Mouse (Mus musculus) heart, postnatal 36 days (tissue): ENCODE results near the gene Tmeff2. TPM values are rescaled to one million over a fixed set of nuclear protein-coding genes. Genes with fewer than 3 reads are reported as not detected.
A peak's percentile ranks its signal among the peaks of the same experiment; 100 is the strongest.
"Not testable (repeated sequence)": the region's sequence is repeated elsewhere in the genome, so short reads cannot be mapped to it uniquely, and the experiment has no call there.

Experiments used
- DNase-seq, 2 experiments: peaks; one replicate each; pipeline ENCODE4 v3.0.0; 2021 to 2022
- intact Hi-C: fragments of 180-260 bp; cut with DNase I; formaldehyde crosslinking; loops from one replicate; pipeline ENCODE4 v1.15.1; 2025
- total RNA-seq, 2 experiments: library from RNA; stranded (reverse); gene quantifications; 2 replicates each; pipeline ENCODE4 v1.2.3; 2021

The Tmeff2 gene
- under 1 TPM; 0.27 to 0.36 TPM for total RNA-seq

DNA sequence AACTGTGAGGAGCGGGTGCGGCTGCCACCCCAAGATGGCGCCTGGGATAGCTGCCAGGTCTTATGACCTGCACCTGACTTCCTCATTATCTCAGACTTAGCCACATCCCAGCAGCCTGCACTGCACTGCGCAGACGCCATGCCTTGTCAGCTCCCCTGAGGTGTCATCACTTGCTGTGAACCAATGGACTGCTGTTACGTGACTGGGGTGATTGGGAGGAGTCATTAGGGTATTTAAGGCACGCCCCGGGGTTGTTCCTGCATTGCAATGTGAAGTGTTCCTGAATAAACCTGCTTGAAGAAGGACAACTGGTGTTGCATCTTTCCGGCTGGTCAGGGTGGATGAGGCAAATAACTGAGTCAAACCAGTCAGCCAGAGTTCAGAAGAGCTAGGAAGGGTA is at the start of gene Tmeff2:
TSS of gene Tmeff2 (plus strand) at position 262 of the 400 bp plus-strand sequence.
- intact Hi-C loops = not testable (repeated sequence)

DNA sequence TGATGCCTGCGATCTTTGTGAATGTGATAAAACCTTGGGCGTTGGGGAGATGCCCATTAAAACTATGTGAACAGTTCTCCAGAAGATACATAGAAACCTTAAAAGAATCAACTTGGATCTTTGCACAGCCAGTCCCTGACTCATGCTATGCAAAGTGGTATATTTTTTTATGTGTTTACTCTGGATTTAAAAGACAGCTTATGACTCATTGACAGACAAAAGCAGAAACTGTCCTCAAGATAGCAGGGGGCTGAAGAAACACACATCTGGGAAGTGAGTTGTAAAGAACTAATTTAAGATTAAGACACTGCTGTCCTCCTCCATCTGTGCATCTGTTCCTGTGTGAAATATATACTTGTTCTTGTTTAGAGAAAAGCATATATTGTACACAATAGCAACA is 38.9 kb upstream of the Tmeff2 start:
- no peak for DNase-seq
- intact Hi-C loops = no loop called here

More for the DNA sequence above, at the start of gene Tmeff2:
- DNase-seq = not testable (repeated sequence)

DNA sequence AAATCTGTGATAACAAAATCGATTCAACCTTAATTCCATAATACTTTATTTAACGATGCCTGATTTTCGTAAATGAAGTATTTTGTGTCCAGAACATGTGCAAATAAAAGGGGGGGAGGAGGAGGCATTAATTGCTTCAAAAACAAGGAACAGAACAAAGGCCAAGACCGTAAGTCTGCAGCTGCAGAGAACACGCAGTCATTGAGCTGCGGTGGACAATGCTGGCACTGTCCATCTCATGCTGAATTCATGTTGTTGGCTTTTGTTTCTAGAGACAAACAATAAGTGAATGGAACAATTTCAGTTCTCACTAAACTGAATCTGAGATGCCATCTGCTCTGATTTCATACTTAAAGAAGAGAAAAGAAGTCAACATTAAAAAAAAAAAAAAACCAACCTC is 2.8 kb upstream of the Tmeff2 start:
- intact Hi-C loops = no loop called here
- no peak for DNase-seq

DNA sequence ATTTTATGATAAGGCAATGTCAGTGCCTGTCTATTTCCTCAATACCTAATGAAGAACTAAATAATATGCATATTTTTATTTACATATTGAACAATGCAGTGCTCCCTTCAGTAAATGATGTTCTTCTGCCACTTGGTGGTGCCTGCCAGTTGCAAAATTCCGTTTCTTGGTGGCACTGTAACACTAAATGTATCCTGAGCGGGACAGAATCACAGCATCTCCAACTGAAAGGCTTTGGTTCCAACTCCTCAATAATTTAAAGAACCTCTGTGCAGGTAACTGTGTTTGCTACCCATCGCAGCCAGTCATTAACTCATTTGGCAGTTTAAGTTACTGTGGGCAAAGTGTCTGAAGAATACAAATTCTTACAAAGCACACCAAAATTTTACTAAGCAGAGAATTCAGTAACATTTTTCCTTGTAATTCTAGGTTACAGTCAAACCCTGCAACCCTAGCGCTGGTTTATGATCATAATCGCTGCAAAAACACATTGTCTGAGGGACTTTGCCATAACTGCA is 24.4 kb downstream of the Tmeff2 start:
- intact Hi-C loops = no loop called here

DNA sequence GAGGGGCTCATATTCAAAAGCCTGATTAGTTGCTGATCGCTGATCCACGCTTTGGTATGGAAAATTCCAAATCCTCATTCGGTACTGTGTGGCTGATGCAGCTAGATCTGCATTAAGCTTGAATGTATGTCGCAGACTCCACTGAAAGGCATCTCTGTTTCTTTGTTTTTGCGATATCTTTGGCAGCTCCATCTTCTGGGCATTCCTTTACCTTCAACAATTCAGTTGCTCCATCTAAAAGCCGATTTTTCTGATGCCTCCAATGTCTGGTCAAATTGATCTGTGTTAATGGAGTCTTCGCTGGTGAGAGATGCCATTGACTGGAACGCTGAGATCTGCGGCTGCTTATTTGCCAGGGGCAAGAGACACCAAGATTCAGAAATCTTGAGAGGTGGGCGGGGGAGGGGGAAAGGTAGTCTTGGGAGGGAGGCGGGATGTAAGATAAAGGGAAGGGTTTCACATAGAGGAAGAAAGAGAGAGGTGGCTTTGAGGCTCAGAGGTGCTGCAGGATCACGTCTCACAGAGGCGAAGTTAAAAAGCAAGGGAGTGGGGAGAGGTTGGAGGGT is 25.0 kb downstream of the Tmeff2 start:
- DNase-seq = no peak
- intact Hi-C loops = no loop called here

More for the DNA sequence above, 24.4 kb downstream of the Tmeff2 start:
- DNase-seq = no peak

DNA sequence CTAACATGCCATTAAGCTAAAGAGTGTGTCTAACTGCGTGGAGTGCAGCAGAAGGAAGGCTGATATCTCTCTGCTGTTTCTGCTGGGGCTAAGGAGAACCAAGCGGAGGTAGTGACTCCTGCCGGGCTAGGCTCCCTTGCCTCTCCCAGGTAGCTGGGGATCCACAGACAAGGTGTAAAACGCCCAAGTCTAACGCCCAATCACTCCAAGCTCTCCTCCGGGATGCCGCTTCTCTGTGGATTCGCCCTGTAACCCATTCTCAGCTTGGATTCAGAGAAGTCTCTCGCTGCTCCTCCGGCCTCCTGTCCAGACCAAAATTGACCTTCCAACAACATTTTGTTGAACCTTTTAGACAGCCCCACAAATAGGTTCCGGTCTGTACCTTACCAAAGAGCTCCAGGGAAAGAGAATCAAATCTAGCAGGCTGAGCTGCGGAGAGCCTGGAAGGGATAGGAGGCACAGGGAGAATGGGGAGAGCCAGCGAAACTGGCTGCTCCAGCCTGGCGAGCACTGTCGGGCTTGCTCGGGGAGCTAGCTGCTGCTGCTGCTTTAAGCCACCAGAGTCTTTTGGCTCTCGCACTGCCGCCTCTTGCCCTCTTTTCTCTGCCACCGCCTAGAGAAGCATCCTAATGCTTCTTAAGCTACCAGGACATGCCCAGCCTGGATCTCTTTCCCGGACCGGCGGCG is 26.1 kb downstream of the Tmeff2 start:
- no peak for DNase-seq
- intact Hi-C loops = no loop called here

DNA sequence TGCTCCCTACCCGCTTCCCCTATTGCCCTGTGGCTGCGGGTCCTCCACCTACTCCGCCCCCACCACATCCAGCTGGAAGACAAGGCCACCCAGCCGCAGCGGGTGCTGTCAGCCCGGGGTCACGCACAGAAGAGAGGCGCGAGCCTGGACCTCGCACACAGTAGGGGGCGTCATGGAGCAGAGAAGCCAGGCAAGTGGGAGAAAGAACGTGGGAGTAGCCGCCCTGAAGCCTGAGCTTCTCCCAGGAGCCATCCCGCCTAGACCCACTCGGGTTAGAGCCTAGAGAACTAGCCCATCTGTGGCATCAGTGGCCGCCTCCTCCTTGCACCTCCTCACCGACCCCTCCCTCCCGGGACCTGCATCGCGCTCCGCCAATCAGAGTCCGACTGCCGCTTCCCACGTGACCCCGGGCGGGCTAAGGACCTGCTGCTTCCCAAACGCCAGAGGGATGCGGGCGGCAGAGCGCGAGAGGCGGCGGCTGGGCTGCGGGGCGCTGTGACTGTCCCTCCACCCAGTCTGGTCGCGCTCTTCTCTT is 26.7 kb downstream of the Tmeff2 start:
- intact Hi-C loops = no loop called here
- peak; percentile 69 to 72 for DNase-seq

DNA sequence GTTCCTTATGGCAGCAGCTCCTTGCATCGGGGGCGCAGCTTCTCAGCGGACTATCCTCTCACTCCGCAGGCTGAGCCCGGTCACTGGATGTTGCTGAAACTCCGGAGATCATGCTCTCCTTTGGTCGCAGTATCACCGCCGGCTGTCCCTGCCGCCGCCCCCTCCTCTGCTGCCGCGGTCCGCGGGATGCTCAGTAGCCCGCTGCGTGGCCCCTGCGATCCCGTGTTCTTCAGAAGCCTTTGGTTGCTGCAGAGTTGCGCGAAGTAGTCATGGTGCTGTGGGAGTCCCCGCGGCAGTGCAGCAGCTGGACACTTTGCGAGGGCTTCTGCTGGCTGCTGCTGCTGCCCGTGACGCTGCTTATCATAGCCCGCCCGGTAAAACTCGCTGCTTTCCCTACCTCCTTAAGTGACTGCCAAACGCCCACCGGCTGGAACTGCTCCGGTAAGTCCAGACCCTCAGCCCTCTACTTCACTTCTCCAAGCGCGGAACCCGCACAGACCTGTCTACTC is 27.3 kb downstream of the Tmeff2 start:
- DNase-seq = peak in 1 of 2 experiments; percentile 8
- intact Hi-C loops = no loop called here

DNA sequence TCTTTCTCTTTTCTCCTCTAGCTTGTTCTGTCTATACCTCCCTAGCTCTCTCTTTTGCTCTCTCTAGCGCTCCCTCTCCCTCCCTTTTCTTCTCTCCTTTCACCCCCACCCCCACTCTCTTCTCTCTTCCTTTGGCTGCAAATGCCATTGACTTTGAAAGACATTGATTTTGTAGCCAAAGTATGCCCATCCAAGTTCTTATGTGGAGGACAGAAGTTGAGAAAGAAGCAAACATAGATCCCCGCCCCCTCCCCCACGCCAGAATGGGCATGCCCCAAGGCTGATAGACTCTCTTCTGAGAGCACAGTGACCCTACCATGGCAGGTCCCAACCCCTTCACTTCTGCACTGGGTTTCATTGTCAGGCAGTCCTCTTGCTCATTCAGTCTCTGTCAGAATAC is 28.3 kb downstream of the Tmeff2 start:
- intact Hi-C loops = no loop called here
- no peak for DNase-seq

DNA sequence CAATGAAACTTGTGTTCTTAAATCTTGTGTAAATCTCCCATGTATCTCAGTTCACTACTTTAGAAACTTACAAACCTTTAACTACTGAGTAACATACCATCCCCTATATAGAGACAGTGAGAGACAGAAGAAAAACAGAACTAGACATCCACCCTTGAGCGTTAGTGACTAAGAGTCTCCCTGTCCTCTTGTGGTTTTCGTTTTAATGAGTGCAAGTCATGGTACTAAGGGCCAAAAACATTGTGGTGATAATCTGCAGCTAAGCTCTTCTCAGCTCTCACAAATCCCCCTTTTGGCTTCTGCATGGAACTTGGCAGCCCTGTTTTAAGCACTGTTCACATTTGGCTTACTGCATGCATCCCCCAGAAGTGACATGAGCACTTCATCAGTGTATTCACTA is 34.6 kb downstream of the Tmeff2 start:
- DNase-seq = no peak
- intact Hi-C loops = no loop called here

DNA sequence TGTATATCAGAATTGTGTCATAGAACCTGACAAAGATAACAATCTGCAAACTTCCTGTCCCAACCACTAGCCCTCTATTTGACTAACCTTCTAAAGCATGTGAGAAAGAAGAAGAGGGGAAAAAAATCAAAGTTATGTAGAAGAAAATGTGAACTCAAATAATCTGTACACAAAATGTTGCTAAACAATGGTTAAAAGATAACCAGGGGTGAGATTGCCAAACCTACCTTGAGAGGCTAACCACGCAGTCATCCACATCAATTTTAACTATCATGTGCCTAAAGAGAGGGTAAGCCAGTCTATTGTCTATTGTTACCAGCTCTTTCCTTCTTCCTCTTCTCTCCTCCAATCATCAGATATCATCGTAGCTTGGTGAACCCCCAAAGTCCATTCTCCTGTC is 35.0 kb downstream of the Tmeff2 start:
- DNase-seq = no peak
- intact Hi-C loops = no loop called here

DNA sequence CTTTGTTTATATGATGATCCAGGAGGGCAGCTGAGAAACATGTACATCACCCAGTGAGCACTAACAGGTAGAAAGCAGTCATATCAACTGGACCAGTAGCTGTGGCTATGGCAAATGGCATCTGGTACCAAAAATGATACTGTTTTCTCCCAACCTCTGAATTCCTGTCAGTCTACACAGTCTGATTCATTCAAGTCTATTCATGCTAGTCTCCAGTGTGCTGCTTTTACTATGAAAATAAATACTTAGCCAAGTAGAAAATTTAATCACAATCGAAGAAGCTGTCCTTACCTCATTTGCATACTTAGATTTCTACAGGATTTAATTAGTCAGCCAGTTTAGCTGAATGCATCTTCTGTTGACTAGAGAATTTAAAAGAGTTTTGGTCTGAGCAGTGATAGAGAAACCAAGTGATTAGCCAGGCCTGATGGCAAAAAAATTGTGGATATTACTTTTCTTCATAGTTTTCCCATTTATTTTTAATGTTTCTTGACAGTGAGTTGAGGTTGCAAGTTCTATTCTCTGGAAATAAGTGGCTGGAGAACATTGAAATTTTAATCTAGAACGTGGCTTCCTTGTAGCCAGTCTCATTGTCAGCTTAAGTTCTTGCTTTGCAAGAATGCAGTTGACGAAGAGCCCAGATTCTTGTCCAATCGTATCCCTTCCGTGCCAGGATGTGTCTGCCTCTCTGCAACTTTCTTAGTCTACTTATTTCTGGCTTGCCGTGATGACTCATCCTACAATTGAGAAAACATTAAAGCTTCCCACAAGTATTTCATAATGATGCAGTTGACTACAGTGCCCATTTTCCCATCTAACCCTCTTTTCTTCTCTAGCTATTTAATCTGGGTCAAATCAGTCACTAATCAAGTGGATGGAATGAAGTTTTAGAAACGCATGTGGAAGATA is 39.9 kb downstream of the Tmeff2 start:
- no peak for DNase-seq
- intact Hi-C loops = no loop called here

DNA sequence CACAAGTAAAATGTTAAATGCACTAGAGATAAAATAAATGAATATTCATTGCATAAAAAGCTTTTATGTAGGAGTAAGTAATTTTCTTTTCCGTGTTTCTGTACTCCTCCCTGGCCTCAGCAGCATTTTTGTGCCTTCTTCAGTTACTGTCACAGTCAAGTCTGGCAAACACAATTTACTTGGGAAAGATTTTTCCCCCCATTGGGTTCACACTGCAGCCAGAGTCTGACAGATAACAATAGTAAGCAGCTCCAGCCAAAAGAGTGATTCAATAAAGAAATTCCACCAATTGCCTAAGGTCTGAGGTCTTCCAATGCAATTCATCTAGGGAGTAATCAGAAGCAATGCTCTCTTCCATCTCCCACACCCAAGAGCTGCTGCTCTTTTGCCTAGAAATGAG is 48.1 kb downstream of the Tmeff2 start:
- DNase-seq = no peak
- intact Hi-C loops = no loop called here

DNA sequence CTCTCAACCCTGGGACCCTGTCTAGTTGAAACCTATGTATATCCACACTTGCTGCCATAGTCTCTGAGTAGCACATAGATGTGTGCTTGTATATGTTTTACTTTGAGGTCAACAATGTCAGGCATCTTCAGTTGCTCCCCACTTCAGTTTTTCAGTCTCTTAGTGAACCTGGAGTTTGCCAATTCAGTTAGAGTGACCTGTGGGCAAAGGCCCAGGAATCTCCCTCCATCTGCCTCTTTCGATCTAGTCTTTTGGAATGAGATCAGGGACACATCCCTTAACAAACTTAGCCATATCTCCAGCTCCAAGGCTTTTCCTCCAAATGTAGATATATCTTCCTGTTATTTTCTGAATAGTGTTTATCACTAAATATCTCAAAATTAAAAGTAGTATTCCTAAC is 58.4 kb downstream of the Tmeff2 start:
- no peak for DNase-seq
- intact Hi-C loops = no loop called here

DNA sequence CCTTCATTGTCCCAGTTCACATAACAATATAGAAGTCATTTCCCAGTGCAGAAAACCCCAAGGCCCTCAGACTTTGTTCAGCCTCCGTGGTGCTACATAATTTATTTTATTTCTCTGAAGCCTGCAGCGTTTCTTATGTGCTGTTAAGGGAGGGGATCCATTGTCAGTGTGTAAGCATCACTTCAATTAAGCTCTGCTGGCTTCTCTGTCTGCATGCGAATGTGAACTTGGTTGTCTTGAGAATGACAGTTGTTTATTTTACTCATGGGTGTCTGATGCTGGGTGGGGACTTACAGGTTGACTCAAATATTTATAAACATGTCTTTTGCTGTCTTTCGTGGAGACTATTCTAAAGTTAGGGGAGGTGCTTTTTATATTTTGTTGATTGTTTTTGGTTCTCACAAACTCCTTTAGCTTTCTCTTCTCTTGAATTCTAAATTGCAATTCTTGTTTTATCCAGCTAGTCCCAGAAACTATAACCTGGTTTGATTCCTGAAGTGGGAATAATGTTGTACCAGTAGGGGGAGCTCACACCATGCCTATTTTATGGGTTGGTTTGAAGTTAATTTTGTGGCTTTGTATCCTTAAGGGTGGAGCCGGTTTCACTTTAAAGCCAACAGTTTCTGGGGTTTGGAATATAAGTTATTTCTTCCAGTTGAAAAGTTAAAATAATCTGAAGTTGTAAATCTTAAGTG is 61.7 kb downstream of the Tmeff2 start:
- intact Hi-C loops = loop anchor here (1.0 to 5.0 kb wide), 6 partner anchors 145 to 635 kb away; no protein-coding TSS in a partner anchor
- peak; percentile 52 to 60 for DNase-seq

DNA sequence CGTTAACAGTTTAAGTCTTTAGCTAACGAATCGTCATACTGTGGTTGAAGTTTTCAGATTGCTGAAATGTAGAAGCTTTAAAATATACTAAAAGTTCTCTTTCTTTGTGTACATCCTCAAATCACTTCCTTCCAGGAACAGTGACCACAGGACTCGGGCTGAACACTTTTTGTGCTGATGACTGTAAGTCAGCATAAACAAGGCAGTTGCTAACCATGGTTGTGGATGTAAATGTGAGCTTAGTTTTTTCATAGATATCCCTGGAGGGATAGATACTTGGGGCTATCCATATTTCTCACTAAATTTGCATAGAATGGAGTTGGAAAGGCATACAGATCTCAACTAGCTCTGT is 62.2 kb downstream of the Tmeff2 start:
- peak; percentile 9 to 13 for DNase-seq

DNA sequence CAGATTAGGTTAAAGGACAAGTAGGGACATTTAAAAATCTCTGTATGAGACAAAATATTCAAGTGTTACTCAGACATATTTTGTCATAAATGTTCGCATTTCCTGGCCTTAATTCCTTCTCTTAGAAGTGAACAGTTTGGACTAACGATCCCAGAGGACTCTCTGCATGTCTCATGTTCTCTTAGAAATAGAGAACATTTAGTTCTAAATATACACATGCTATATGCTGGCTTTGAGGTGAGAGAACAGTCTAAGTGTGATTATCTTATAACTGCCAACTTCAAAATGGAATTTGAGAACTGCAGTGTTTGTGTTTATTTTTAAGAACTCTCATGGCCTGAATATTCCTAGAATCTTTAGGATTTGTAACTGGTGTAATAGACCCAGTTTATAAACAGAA is 69.2 kb downstream of the Tmeff2 start:
- intact Hi-C loops = loop anchor here (5.0 kb wide), 1 partner anchor 68 kb away; no protein-coding TSS in a partner anchor
- no peak for DNase-seq

More for the DNA sequence above, 62.2 kb downstream of the Tmeff2 start:
- intact Hi-C loops = loop anchor here (1.0 to 5.0 kb wide), 5 partner anchors 145 to 372 kb away; no protein-coding TSS in a partner anchor

DNA sequence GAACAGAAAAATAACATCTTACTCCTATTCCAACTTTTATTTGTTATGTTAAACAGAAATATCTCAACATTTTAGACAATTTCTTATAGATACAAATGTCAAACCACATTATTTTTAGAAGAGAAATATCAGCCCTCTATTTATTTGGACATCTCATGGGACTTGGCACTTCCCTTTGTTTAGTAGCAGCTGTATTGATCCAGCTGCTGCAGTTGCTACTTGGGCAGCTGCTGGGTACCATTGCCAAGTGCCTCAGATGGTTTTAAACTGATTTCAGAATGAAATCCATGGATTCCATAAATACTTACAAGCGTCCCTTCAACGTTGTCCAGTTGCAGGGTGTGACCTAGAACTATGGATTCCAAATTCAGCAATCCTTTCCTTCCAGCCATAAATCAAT is 70.4 kb downstream of the Tmeff2 start:
- intact Hi-C loops = no loop called here
- no peak for DNase-seq

DNA sequence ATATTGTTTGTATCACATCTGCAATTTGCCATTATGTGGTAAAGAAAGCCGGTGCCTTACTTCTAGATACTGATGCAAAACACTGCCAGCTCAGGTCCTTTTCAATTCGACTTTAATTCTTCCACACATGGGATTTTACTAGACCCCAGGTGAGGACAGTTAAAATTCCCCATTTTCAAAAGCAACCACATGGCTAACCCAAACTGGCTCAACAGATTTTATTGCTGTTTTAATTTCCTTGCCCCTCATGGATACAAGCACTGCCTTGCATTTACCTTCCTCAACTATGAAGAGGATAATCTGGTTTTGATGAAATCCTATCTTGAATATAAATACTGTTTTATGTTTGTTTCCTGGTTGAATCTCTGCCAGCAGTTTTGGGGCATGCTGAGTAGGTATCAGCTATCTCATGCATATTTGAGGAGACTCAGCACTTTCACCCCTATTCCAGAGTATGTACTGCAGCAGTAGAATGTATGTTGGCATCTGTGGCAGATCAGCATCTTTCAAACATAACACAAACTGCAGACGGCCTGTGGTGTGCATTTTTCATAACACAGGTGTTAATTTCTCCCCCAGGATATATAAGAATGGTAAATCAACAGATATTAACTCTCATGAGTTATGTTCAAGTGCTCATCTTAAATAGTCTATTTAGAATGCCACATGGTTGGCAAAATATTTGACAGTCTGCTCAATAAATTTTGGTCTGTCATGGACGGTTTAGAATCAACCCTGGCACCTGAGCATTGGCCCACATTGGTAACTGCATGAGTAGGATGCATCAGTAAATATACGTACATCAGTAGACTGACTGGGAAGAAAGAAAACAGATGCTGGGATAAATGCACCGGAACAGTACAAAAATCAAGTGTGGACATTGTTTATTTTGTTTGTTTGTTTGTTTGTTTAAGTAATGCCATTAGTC is 72.3 kb downstream of the Tmeff2 start:
- no peak for DNase-seq
- intact Hi-C loops = no loop called here
